Mouse (Mus musculus): ENCODE results near the gene Psmd4. TPM values are rescaled to one million over a fixed set of nuclear protein-coding genes. Genes with fewer than 3 reads are reported as not detected.
A peak's percentile ranks its signal among the peaks of the same experiment; 100 is the strongest.

Gene Psmd4
- total RNA-seq, 1 experiment: 291 TPM

DNA sequence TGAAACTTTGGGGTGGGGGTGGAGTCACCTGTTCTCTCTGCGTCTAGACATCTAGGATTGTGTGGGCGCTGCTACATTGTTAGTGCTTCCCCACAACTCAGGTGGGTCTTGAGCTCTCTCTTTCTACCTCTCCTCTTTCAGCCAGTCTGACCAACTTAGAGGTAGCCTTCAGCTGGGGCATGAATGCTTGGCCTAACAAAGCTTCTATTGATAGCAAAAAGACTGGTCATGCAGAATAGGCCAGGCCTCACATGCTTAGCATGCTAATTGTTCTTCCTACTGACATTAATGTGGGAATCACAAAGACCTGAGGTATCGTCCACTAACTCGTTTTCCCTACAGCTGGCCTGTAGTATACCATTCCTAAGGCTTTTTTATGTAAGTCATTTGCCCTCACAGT is 39.8 kb downstream of the Psmd4 start:
- no peak for DNase-seq (ENCODE audit: low read depth, low spot score)
- Histone ChIP-seq H3K36me3 (ENCODE audit: control insufficient read depth, insufficient read depth, low read length, poor library complexity, severe bottlenecking) (peaks cover 25% of the 10 kb centered on the region), H3K9ac (ENCODE audit: insufficient read depth, low read depth, low read length, poor library complexity, severe bottlenecking) (no peak overlapping the region), H3K4me1 (ENCODE audit: control insufficient read depth in 2 of 2, insufficient read depth in 2 of 2, low read length in 2 of 2, poor library complexity in 1 of 2) (peaks cover 0 to 2% of the 10 kb centered on the region in 2 experiments; a peak in 1 of 4 replicates), H3K4me3 (ENCODE audit: insufficient read depth in 1 of 2, low read depth in 1 of 2, low read length in 2 of 2, poor library complexity in 1 of 2, severe bottlenecking in 1 of 2) (no peak overlapping the region), H3K9me3 (ENCODE audit: control insufficient read depth, insufficient read depth, low read depth, low read length) (no peaks in the 10 kb centered on the region), H3K27ac (ENCODE audit: insufficient read depth, low read depth, low read length, poor library complexity, severe bottlenecking) (no peak overlapping the region)
- in situ Hi-C loops (cut with MboI; ENCODE audit: low sequenced_read_pairs in 2 of 2, unreplicated experiment in 2 of 2): no loop called here
- no peak for TF ChIP-seq CHD2 (IDR thresholded peaks at IDR 0.05; ENCODE audit: low read depth, low read length)
- no peak for TF ChIP-seq ZNF384 (IDR thresholded peaks at IDR 0.05; ENCODE audit: low read depth, low read length)

DNA sequence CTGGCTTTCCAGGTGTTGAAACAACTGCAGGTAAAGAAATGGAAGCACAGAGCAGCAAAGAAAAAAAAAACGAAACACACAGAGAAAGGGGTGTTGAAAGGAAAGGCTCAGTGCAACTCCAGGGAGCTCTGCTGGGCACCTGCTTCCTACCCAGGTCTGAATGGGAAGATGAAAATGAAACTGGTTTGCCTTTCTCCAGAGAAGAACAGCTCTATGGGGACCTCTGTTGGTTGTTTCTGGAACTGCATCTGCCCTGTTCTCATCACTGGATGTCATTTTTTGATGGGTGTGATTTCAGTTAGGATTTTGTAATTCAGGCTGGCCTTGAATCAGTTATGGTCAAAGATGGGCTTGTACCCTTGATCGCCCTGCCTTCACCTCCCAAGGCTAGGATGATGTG is 45.5 kb downstream of the Psmd4 start:
- Histone ChIP-seq H3K9me3 (ENCODE audit: control insufficient read depth, insufficient read depth, low read depth, low read length) (no peaks in the 10 kb centered on the region), H3K9ac (ENCODE audit: insufficient read depth, low read depth, low read length, poor library complexity, severe bottlenecking) (no peak overlapping the region), H3K27ac (ENCODE audit: insufficient read depth, low read depth, low read length, poor library complexity, severe bottlenecking) (no peak overlapping the region), H3K4me3 (ENCODE audit: insufficient read depth in 1 of 2, low read depth in 1 of 2, low read length in 2 of 2, poor library complexity in 1 of 2, severe bottlenecking in 1 of 2) (no peak overlapping the region), H3K36me3 (ENCODE audit: control insufficient read depth, insufficient read depth, low read length, poor library complexity, severe bottlenecking) (peaks cover 16% of the 10 kb centered on the region), H3K4me1 (ENCODE audit: control insufficient read depth in 2 of 2, insufficient read depth in 2 of 2, low read length in 2 of 2, poor library complexity in 1 of 2) (no peaks in the 10 kb centered on the region)
- TF ChIP-seq MAFK (IDR thresholded peaks at IDR 0.05; ENCODE audit: insufficient read depth, low read depth, low read length) (no peak), ZC3H11A (IDR thresholded peaks at IDR 0.05; ENCODE audit: borderline replicate concordance, low read depth, low read length) (peak; percentile 54)
- in situ Hi-C loops (cut with MboI; ENCODE audit: low sequenced_read_pairs in 2 of 2, unreplicated experiment in 2 of 2): no loop called here
- DNase-seq (ENCODE audit: low read depth, low spot score): peak; percentile 51

DNA sequence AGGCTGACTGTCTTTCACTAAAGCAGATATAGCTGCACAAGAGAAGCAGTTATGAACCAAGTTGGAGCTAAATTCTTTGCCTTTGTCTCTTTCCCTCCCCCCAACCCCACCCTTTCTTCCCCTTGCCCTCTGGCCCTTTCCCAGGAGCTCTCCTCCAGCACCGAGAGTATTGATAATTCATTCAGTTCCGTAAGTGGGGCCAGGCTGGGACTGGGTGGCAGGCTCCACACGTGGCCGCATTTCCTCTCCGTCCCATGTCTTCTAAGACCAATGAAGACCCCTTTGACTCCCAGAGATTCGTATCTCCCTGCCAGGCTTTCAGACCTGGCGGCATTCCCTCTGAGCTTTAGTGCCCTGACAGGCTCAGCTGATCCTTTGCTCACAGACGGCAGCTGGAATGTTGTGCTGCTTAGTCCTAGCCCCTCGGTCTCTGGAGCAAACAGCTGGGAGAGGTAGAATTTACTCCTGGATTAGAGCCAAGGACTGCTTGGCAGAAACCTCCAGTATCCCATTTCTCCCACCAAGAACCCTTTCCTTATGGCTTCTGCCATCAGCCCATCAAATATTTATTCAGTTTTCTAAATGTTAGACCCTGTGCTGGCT is 53.2 kb downstream of the Psmd4 start:
- in situ Hi-C loops (cut with MboI; ENCODE audit: low sequenced_read_pairs in 2 of 2, unreplicated experiment in 2 of 2): no loop called here
- no peak overlapping the region for H3K27ac ChIP-seq (ENCODE audit: insufficient read depth, low read depth, low read length, poor library complexity, severe bottlenecking)
- H3K4me3 ChIP-seq (ENCODE audit: insufficient read depth in 1 of 2, low read depth in 1 of 2, low read length in 2 of 2, poor library complexity in 1 of 2, severe bottlenecking in 1 of 2): no peak overlapping the region
- no peaks in the 10 kb centered on the region for H3K9me3 ChIP-seq (ENCODE audit: control insufficient read depth, insufficient read depth, low read depth, low read length)
- no peak for DNase-seq (ENCODE audit: low read depth, low spot score)
- H3K9ac ChIP-seq (ENCODE audit: insufficient read depth, low read depth, low read length, poor library complexity, severe bottlenecking): no peak overlapping the region; the same call in 1 of the 2 replicates
- TF ChIP-seq MAFK (IDR thresholded peaks at IDR 0.05; ENCODE audit: insufficient read depth, low read depth, low read length): no peak
- TF ChIP-seq ZC3H11A (IDR thresholded peaks at IDR 0.05; ENCODE audit: borderline replicate concordance, low read depth, low read length): no peak
- no peak for TF ChIP-seq CHD2 (IDR thresholded peaks at IDR 0.05; ENCODE audit: low read depth, low read length)
- no peak for TF ChIP-seq HCFC1 (IDR thresholded peaks at IDR 0.05; ENCODE audit: borderline replicate concordance, insufficient read depth, low read length)
- no peak for TF ChIP-seq ZNF384 (IDR thresholded peaks at IDR 0.05; ENCODE audit: low read depth, low read length)
- peaks cover 0 to 7% of the 10 kb centered on the region in 2 experiments; a peak in 2 of 4 replicates for H3K4me1 ChIP-seq (ENCODE audit: control insufficient read depth in 2 of 2, insufficient read depth in 2 of 2, low read length in 2 of 2, poor library complexity in 1 of 2)
- H3K36me3 ChIP-seq (ENCODE audit: control insufficient read depth, insufficient read depth, low read length, poor library complexity, severe bottlenecking): peaks cover 8% of the 10 kb centered on the region

DNA sequence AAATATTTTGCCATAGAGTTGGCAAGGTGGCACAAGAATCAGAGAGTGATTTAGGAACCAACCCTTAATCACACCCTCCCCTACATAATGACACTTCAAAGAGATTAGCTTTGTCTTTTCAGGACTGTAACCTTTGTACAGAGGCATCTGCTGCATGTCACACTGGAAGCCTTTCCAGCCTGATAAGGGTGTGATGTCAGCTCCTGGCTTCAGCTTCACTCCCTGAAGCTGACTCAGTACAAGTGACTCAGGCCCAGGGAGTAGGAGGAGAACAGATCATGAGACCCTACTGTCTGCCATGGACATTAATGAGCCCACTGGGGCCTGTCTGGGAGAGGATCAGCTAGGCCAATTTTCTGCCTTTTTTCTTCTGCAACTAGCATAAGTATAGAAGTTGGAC is 54.8 kb downstream of the Psmd4 start:
- peaks cover 9% of the 10 kb centered on the region; the same call in 1 of the 2 replicates for H3K36me3 ChIP-seq (ENCODE audit: control insufficient read depth, insufficient read depth, low read length, poor library complexity, severe bottlenecking)
- in situ Hi-C loops (cut with MboI; ENCODE audit: low sequenced_read_pairs in 2 of 2, unreplicated experiment in 2 of 2): no loop called here
- DNase-seq (ENCODE audit: low read depth, low spot score): no peak

DNA sequence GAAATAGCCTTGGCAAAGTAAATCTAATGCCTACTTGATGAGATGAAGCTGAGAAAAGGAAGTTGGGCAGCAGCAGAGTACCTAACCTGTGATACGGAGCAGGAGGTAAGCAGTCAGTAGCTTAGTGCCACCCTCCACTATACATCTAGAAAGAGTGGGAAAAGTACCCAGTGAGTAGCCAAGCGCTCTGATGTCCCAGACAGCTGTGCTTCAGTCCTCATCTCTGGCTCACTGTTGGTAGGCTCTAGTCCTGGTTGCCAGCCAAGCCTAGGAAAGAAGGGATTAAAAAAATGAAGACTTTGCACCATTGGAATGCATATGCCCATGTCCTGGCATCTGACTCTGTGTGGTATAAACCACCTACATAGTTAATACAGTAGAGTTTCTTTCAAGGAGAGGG is 56.9 kb downstream of the Psmd4 start:
- Histone ChIP-seq H3K4me3 (ENCODE audit: insufficient read depth in 1 of 2, low read depth in 1 of 2, low read length in 2 of 2, poor library complexity in 1 of 2, severe bottlenecking in 1 of 2) (no peak overlapping the region), H3K27ac (ENCODE audit: insufficient read depth, low read depth, low read length, poor library complexity, severe bottlenecking) (no peak overlapping the region), H3K36me3 (ENCODE audit: control insufficient read depth, insufficient read depth, low read length, poor library complexity, severe bottlenecking) (peaks cover 9% of the 10 kb centered on the region; the same call in 1 of the 2 replicates), H3K9me3 (ENCODE audit: control insufficient read depth, insufficient read depth, low read depth, low read length) (no peaks in the 10 kb centered on the region), H3K4me1 (ENCODE audit: control insufficient read depth in 2 of 2, insufficient read depth in 2 of 2, low read length in 2 of 2, poor library complexity in 1 of 2) (peaks cover 0 to 7% of the 10 kb centered on the region in 2 experiments; a peak in 2 of 4 replicates), H3K9ac (ENCODE audit: insufficient read depth, low read depth, low read length, poor library complexity, severe bottlenecking) (no peak overlapping the region)
- no peak for DNase-seq (ENCODE audit: low read depth, low spot score)
- in situ Hi-C loops (cut with MboI; ENCODE audit: low sequenced_read_pairs in 2 of 2, unreplicated experiment in 2 of 2): no loop called here
- TF ChIP-seq CHD2 (IDR thresholded peaks at IDR 0.05; ENCODE audit: low read depth, low read length) (no peak), ZC3H11A (IDR thresholded peaks at IDR 0.05; ENCODE audit: borderline replicate concordance, low read depth, low read length) (no peak)

More for the DNA sequence above, 54.8 kb downstream of the Psmd4 start:
- Histone ChIP-seq H3K27ac (ENCODE audit: insufficient read depth, low read depth, low read length, poor library complexity, severe bottlenecking) (no peak overlapping the region), H3K9me3 (ENCODE audit: control insufficient read depth, insufficient read depth, low read depth, low read length) (no peaks in the 10 kb centered on the region), H3K4me3 (ENCODE audit: insufficient read depth in 1 of 2, low read depth in 1 of 2, low read length in 2 of 2, poor library complexity in 1 of 2, severe bottlenecking in 1 of 2) (no peak overlapping the region), H3K9ac (ENCODE audit: insufficient read depth, low read depth, low read length, poor library complexity, severe bottlenecking) (no peak overlapping the region), H3K4me1 (ENCODE audit: control insufficient read depth in 2 of 2, insufficient read depth in 2 of 2, low read length in 2 of 2, poor library complexity in 1 of 2) (peaks cover 0 to 7% of the 10 kb centered on the region in 2 experiments; a peak in 2 of 4 replicates)
- TF ChIP-seq CHD2 (IDR thresholded peaks at IDR 0.05; ENCODE audit: low read depth, low read length): no peak
- TF ChIP-seq MAFK (IDR thresholded peaks at IDR 0.05; ENCODE audit: insufficient read depth, low read depth, low read length): no peak
- TF ChIP-seq ZC3H11A (IDR thresholded peaks at IDR 0.05; ENCODE audit: borderline replicate concordance, low read depth, low read length): no peak
- TF ChIP-seq ZNF384 (IDR thresholded peaks at IDR 0.05; ENCODE audit: low read depth, low read length): no peak
- TF ChIP-seq HCFC1 (IDR thresholded peaks at IDR 0.05; ENCODE audit: borderline replicate concordance, insufficient read depth, low read length): no peak

Data from ES-E14 (cell line).